Mouse (Mus musculus) cerebellum, adult (tissue): ENCODE results near the gene Kansl1.

Source experiments
- ATAC-seq: cut with Nextera tagmentation; 2 replicates; pipeline ENCODE4 v1.9.2; 2017; ENCODE audit warnings: mild to moderate bottlenecking, moderate library complexity, mixed read lengths; ENCODE audit not compliant: insufficient number of reproducible peaks, low FRiP score, low TSS enrichment

The Kansl1 gene

GRCm38 (mm10) chr11:104440521-104441474 lies 27.9 kb downstream of the Kansl1 start:
- ATAC-seq = no peak

GRCm38 (mm10) chr11:104439703-104440102 lies 29.0 kb downstream of the Kansl1 start:
- no peak for ATAC-seq

- ATAC-seq = no peak
Observed at GRCm38 (mm10) chr11:104438450-104438849, 30.2 kb downstream of the Kansl1 start.

- ATAC-seq = no peak
Observed at GRCm38 (mm10) chr11:104436394-104436954, 32.2 kb downstream of the Kansl1 start.

- ATAC-seq = no peak
Observed at GRCm38 (mm10) chr11:104435753-104436152, 32.9 kb downstream of the Kansl1 start.

GRCm38 (mm10) chr11:104435141-104435540 lies 33.5 kb downstream of the Kansl1 start:
- no peak for ATAC-seq

- no peak for ATAC-seq
Observed at GRCm38 (mm10) chr11:104432251-104432650, 36.4 kb downstream of the Kansl1 start.

GRCm38 (mm10) chr11:104431807-104432206 lies 36.9 kb downstream of the Kansl1 start:
- no peak for ATAC-seq

GRCm38 (mm10) chr11:104424727-104425416 lies 43.8 kb downstream of the Kansl1 start:
- no peak for ATAC-seq

GRCm38 (mm10) chr11:104412254-104412653 lies 56.4 kb downstream of the Kansl1 start:
- no peak for ATAC-seq

- ATAC-seq = no peak
Observed at GRCm38 (mm10) chr11:104407391-104407790, 61.3 kb downstream of the Kansl1 start.

- ATAC-seq = no peak
Observed at GRCm38 (mm10) chr11:104400961-104401360, 67.7 kb downstream of the Kansl1 start.

- no peak for ATAC-seq
Observed at GRCm38 (mm10) chr11:104399459-104400216, 69.0 kb downstream of the Kansl1 start.

GRCm38 (mm10) chr11:104395648-104396047 lies 73.0 kb downstream of the Kansl1 start:
- ATAC-seq = no peak

- no peak for ATAC-seq
Observed at GRCm38 (mm10) chr11:104393196-104393595, 75.5 kb downstream of the Kansl1 start.

GRCm38 (mm10) chr11:104392153-104392552 lies 76.5 kb downstream of the Kansl1 start:
- no peak for ATAC-seq

GRCm38 (mm10) chr11:104387284-104387683 lies 81.4 kb downstream of the Kansl1 start:
- ATAC-seq = no peak

GRCm38 (mm10) chr11:104386595-104386994 lies 82.1 kb downstream of the Kansl1 start:
- no peak for ATAC-seq

GRCm38 (mm10) chr11:104383167-104383810 lies 85.4 kb downstream of the Kansl1 start:
- no peak for ATAC-seq

GRCm38 (mm10) chr11:104381887-104382286 lies 86.8 kb downstream of the Kansl1 start:
- ATAC-seq = no peak
